Mouse (Mus musculus): ENCODE measurements around the gene BC005537.

GRCm38 (mm10) chr13:24830756-24831352, 29.4 kb downstream of the BC005537 start:
- TF ChIP-seq POLR2A (IDR thresholded peaks at IDR 0.05; ENCODE audit: extremely low read depth, insufficient read depth, low read length) = no peak
- no peak for TF ChIP-seq CTCF (IDR thresholded peaks at IDR 0.05; ENCODE audit: extremely low read depth, insufficient read depth, low read length)
